Mouse (Mus musculus) lung, postnatal 0 days (tissue): ENCODE measurements around the gene Dlat. TPM values are rescaled to one million over a fixed set of nuclear protein-coding genes. Genes with fewer than 3 reads are reported as not detected.

Experiments
- ATAC-seq: fragments of 200-750 bp; cut with Nextera tagmentation; 2 replicates; pipeline ENCODE4 v1.8.0; 2017; ENCODE audit warnings: moderate library complexity
- DNase-seq: peaks from one replicate; pipeline ENCODE4 v3.0.0-alpha.2; 2016; ENCODE audit warnings: low spot score
- H3K27ac ChIP-seq: fragments of 300-500 bp; sonication (generic); 2 replicates; pipeline ENCODE4 v1.5.1; 2014; ENCODE audit warnings: antibody characterized with exemption, mild to moderate bottlenecking, low read length, mixed read lengths
- H3K27me3 ChIP-seq: fragments of 300-500 bp; sonication (generic); replicated peaks from 2 replicates; pipeline ENCODE4 v1.6.1; 2014; ENCODE audit warnings: low read length, mixed read lengths; ENCODE audit not compliant: insufficient read depth
- H3K36me3 ChIP-seq: fragments of 300-500 bp; sonication (generic); 2 replicates; pipeline ENCODE4 v1.6.1; 2014; ENCODE audit warnings: low read length, mixed read lengths; ENCODE audit not compliant: insufficient read depth
- H3K4me1 ChIP-seq: fragments of 300-500 bp; sonication (generic); 2 replicates; pipeline ENCODE4 v1.6.1; 2014; ENCODE audit warnings: antibody characterized with exemption, low read depth, low read length, mixed read lengths; ENCODE audit not compliant: insufficient read depth
- H3K4me2 ChIP-seq: fragments of 300-500 bp; sonication (generic); replicated peaks from 2 replicates; pipeline ENCODE4 v1.6.1; 2014; ENCODE audit warnings: low read depth, mild to moderate bottlenecking, low read length, moderate library complexity, mixed read lengths
- H3K4me3 ChIP-seq: fragments of 300-500 bp; sonication (generic); 2 replicates; pipeline ENCODE4 v1.5.1; 2014; ENCODE audit warnings: low read depth, low read length
- H3K9ac ChIP-seq: fragments of 300-500 bp; sonication (generic); replicated peaks from 2 replicates; pipeline ENCODE4 v1.6.1; 2014; ENCODE audit warnings: low read depth, mild to moderate bottlenecking
- H3K9me3 ChIP-seq: fragments of 300-500 bp; sonication (generic); 2 replicates; pipeline ENCODE4 v1.6.1; 2016; ENCODE audit warnings: low read length, mixed read lengths
- CTCF ChIP-seq: IDR thresholded peaks from 2 replicates; pipeline ENCODE4 v1.5.1; 2016; ENCODE audit warnings: antibody characterized with exemption, mild to moderate bottlenecking
- EP300 ChIP-seq: IDR thresholded peaks from 2 replicates; pipeline ENCODE4 v1.6.1; 2016; ENCODE audit warnings: antibody characterized with exemption, mild to moderate bottlenecking, control low read depth
- WGBS: fragments of 180-500 bp; shearing (Covaris S2); extraction: QIAGEN DNeasy Blood & Tissue Kit; methylation state at CpG from one replicate; pipeline ENCODE4 v1.1.7; 2014; 5-methylcytosine and 5-hydroxymethylcytosine counted together
- polyA plus RNA-seq: library from polyadenylated mRNA; unstranded; fragments of >200 nt; fragmentation: Nextera tagmentation; extraction: Ambion mirVana; gene quantifications from 2 replicates; pipeline ENCODE4 v1.2.1, GENCODE M21; 2015

Gene Dlat
- polyA plus RNA-seq, 1 experiment from 2014 or later = 27.2 TPM

DNA sequence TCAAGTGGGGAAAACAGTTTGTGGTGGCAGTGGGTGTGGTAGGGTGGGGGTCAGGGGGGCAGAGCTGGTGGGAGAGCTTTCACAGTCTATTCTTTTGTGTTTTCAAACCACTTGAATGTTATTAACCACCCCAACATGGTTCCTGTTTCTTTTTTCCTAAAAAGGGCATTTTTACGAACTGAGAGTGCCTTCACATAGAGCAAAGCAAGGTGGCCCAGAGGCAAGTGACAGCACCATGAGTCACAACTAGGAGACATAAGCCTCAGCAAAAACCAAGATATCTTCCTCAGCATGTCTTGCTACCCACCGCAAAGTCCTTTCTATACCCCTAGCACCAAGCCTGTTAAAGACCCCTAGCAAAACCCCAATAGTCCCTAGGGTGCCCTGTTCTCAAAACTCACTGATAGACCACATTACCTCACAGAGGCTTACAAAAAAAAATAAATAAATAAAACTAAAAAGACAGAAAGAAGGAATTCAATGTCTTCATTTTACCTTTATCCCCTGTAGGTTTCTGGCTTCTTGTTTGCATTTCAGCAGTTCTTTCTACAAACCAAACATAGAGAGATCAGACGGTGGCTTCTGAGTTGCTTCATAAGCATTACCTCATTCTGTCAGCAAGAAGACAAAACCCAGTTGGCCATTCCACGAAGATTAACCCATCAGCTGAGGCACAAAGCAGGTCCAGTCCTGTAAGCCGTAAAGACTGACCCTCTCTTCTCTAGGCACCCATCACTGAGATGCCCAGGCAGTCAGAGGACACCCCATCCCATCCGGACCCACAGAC lies 27.5 kb upstream of the Dlat start:
- Histone ChIP-seq H3K4me2 (no peak overlapping the region), H3K4me3 (no peak overlapping the region), H3K9me3 (no peaks in the 10 kb centered on the region), H3K36me3 (no peaks in the 10 kb centered on the region), H3K27me3 (no peaks in the 10 kb centered on the region), H3K4me1 (no peaks in the 10 kb centered on the region), H3K27ac (no peak overlapping the region), H3K9ac (no peak overlapping the region)
- ATAC-seq = no peak
- 83% methylated on average over 6 of the region's 6 CpGs for WGBS
- DNase-seq = no peak
- TF ChIP-seq CTCF (no peak), EP300 (no peak)

DNA sequence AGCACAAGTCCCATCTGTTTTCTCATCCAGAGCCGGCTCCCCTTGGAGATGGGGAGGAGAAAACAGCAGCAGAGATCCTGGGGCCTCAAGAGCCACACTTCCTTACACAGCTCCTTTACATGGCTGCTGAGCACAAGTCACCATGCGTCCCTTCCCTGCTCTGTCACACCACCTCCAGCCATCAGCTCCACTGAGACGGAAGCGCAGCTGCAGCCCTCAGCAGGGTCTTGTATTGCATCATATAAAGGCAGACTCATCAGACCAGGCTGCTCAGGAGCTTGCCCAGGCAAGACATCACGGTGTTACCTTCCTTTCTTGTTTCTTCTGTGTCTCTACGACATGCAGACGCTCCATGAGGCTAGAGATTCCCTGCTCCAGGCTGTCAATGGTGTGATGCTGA lies 22.1 kb upstream of the Dlat start:
- no peak overlapping the region for H3K27ac ChIP-seq
- H3K9ac ChIP-seq = no peak overlapping the region
- 64% methylated on average over 7 of the region's 7 CpGs for WGBS
- no peak overlapping the region for H3K4me3 ChIP-seq
- no peaks in the 10 kb centered on the region for H3K4me1 ChIP-seq
- DNase-seq (no peak), ATAC-seq (no peak)
- no peak overlapping the region for H3K4me2 ChIP-seq
- no peaks in the 10 kb centered on the region for H3K27me3 ChIP-seq
- H3K36me3 ChIP-seq = no peaks in the 10 kb centered on the region
- H3K9me3 ChIP-seq = no peaks in the 10 kb centered on the region
- no peak for TF ChIP-seq CTCF
- TF ChIP-seq EP300 = no peak

DNA sequence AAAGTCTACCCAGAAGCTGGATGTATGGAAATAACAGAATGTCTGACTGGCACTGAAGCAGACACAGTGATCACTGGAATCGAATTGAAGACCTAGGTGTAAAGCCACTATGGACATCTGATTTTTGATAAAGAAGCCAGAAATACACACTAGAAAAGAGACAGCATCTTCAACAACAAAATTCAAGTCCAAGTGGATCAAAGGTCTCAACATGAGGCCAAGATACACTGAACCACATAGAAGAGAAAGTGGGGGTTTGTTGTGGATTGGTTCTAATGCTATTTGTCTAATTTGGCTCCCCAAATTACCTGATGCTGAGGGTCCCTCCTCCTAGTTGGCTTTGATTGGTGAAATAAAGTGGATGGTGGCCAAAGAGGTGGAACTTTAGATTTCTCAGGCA lies 19.8 kb upstream of the Dlat start:
- DNase-seq = no peak
- no peaks in the 10 kb centered on the region for H3K27me3 ChIP-seq
- no peaks in the 10 kb centered on the region for H3K4me1 ChIP-seq
- TF ChIP-seq EP300 (no peak), CTCF (no peak)
- H3K9me3 ChIP-seq = no peaks in the 10 kb centered on the region
- WGBS = 83% methylated on average over 1 of the region's 1 CpGs
- no peak overlapping the region for H3K27ac ChIP-seq
- H3K4me3 ChIP-seq = no peak overlapping the region
- H3K9ac ChIP-seq = no peak overlapping the region
- ATAC-seq = no peak
- H3K4me2 ChIP-seq = no peak overlapping the region
- no peaks in the 10 kb centered on the region for H3K36me3 ChIP-seq

DNA sequence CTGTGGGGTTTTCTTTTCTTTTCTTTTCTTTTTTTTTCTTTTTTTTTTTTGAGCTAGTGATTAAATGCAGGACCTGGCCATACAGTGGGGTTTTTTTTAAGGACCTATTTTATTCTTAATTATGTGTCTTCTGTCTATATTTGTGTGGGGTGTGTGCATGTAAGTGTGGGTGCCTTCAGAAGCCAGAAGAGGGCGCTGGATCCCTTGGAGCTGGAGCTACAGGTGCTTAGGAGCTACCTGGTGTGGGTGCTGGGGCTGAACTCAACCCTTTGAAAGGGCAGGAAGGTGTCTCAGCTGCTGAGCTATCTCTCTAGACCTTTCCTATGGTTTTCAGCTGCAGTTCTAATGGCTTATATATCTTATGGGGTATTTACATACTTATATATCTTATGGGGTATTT lies 15.2 kb upstream of the Dlat start:
- Histone ChIP-seq H3K4me3 (no peak overlapping the region), H3K27ac (no peak overlapping the region), H3K4me2 (no peak overlapping the region), H3K9ac (no peak overlapping the region), H3K27me3 (no peaks in the 10 kb centered on the region), H3K36me3 (no peaks in the 10 kb centered on the region), H3K9me3 (no peaks in the 10 kb centered on the region), H3K4me1 (no peaks in the 10 kb centered on the region)
- 25% methylated on average over 1 of the region's 1 CpGs for WGBS
- no peak for DNase-seq
- no peak for ATAC-seq
- TF ChIP-seq EP300 (no peak), CTCF (peak; percentile 26; the same call in 1 of the 2 replicates)

DNA sequence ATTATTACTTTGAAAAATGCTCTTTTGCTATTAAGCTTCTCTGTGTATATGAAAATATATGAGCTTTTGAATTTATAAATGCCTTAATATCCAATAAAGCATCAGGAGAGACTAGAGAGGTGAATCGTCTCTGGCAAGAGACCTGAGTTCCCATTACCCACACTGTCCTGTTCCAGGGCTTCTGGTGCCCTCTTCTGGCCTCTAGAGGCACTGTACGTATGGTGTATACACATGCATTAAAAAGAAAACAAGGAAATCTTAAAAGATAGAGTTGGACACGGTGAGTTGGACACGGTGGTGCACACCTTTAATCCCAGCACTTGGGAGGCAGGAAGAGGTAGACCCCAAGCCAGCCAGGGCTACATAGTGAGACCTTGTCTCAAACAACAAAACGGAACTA lies 11.1 kb upstream of the Dlat start:
- WGBS = 32% methylated on average over 5 of the region's 5 CpGs

DNA sequence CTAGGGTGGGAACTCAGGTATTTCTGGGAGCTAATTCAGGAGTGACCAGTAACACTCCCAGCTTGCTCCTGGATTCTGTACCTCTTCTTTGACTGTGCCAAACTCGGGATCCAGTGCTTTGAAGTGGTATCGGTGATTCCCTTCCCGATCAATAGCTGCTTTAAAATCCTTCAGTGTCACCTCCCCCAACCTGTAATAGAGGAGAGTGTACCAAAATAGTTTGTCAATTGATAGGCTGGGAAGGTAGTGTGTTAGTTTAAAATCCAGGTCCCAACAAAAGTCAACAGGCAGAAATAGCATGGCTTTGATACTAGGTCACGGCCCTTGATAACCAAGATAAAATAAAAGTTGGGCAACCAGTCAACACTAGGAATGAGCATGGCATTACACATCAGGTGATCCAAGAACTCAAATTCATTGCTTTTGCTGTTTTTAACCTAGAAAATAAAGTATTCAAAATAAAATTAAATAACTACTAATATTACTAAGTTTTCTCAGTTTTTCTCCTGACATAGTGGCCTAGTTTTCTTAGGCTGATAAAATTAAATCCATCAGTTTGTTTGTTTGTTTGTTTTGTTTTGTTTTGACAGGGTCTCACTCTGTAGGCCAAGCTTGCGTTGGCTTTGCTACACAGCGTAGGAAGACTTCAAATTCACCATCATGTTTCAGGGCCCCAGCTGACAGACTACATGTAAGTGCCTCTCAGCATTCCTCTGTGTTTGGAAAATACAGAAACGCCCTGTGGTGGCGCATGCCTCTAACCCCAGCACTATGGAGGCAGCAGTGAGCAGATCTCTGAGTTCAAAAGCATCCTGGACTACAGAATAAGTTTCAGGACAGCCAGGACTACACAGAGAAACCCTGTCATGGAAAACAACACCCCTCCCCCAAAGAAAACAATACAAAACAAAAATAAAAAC lies 8.3 kb upstream of the Dlat start:
- H3K9ac ChIP-seq = no peak overlapping the region
- H3K36me3 ChIP-seq = no peaks in the 10 kb centered on the region
- H3K4me2 ChIP-seq = no peak overlapping the region
- H3K27ac ChIP-seq = no peak overlapping the region
- TF ChIP-seq CTCF (peak; percentile 48), EP300 (no peak; the same call in 1 of the 2 replicates)
- no peaks in the 10 kb centered on the region for H3K4me1 ChIP-seq
- no peak overlapping the region for H3K4me3 ChIP-seq
- H3K27me3 ChIP-seq = no peaks in the 10 kb centered on the region
- DNase-seq (peak; percentile 44), ATAC-seq (peak; percentile 82)
- H3K9me3 ChIP-seq = no peaks in the 10 kb centered on the region
- WGBS = 59% methylated on average over 8 of the region's 8 CpGs

More for the DNA sequence above, 11.1 kb upstream of the Dlat start:
- DNase-seq (peak; percentile 77), ATAC-seq (peak; percentile 77)
- TF ChIP-seq EP300 (no peak), CTCF (peak; percentile 84)
- H3K27me3 ChIP-seq = no peaks in the 10 kb centered on the region
- H3K27ac ChIP-seq = no peak overlapping the region
- H3K4me1 ChIP-seq = no peaks in the 10 kb centered on the region
- H3K9me3 ChIP-seq = no peaks in the 10 kb centered on the region
- H3K4me3 ChIP-seq = no peak overlapping the region
- H3K4me2 ChIP-seq = no peak overlapping the region
- no peaks in the 10 kb centered on the region for H3K36me3 ChIP-seq
- H3K9ac ChIP-seq = no peak overlapping the region
